Mouse (Mus musculus) MEL (cell line): ENCODE results near the gene Tifab. TPM values are rescaled to one million over a fixed set of nuclear protein-coding genes. Genes with fewer than 3 reads are reported as not detected.

Experiments
- DNase-seq: peaks from one replicate; pipeline ENCODE4 v3.0.0; 2011; ENCODE audit warnings: low read depth, low spot score
- H3K27ac ChIP-seq: 2 replicates; pipeline ENCODE4 v1.5.1; 2012; ENCODE audit warnings: low read depth, mild to moderate bottlenecking, control low read depth, low read length, moderate library complexity; ENCODE audit not compliant: control insufficient read depth
- H3K27me3 ChIP-seq, 2 experiments: fragments of 150-350 bp in 1 of 2; sonication (generic) in 1 of 2; 2 replicates each; pipeline ENCODE4 v1.6.1; 2012; ENCODE audit warnings: low read length in 2 of 2, mild to moderate bottlenecking in 2 of 2, improper control_type of control experiment in 1 of 2, moderate library complexity in 1 of 2; ENCODE audit not compliant: insufficient read depth in 2 of 2, control insufficient read depth in 1 of 2
- H3K36me3 ChIP-seq, 2 experiments: 2 replicates each; pipeline ENCODE4 v1.6.1; 2012 to 2014; ENCODE audit warnings: low read length in 2 of 2, improper control_type of control experiment in 1 of 2, inconsistent platforms in 1 of 2, mild to moderate bottlenecking in 1 of 2; ENCODE audit not compliant: insufficient read depth in 2 of 2, control insufficient read depth in 1 of 2
- H3K4me1 ChIP-seq, 2 experiments: fragments of 150-350 bp in 1 of 2; sonication (generic) in 1 of 2; 2 replicates each; pipeline ENCODE4 v1.6.1; 2012; ENCODE audit warnings: low read length in 2 of 2, improper control_type of control experiment in 1 of 2, mild to moderate bottlenecking in 1 of 2; ENCODE audit not compliant: insufficient read depth in 2 of 2, control insufficient read depth in 1 of 2
- H3K4me3 ChIP-seq, 2 experiments: fragments of 150-350 bp in 1 of 2; sonication (generic) in 1 of 2; 2 replicates each; pipeline ENCODE4 v1.5.1; 2012; ENCODE audit warnings: low read depth in 2 of 2, low read length in 2 of 2, mild to moderate bottlenecking in 2 of 2, moderate library complexity in 2 of 2, control low read depth in 1 of 2, improper control_type of control experiment in 1 of 2; ENCODE audit not compliant: control insufficient read depth in 1 of 2, insufficient read depth in 1 of 2
- H3K79me2 ChIP-seq: 2 replicates; pipeline ENCODE4 v1.6.1; 2012; ENCODE audit warnings: mild to moderate bottlenecking, low read length, moderate library complexity; ENCODE audit not compliant: control insufficient read depth, poor library complexity, insufficient read depth
- H3K9ac ChIP-seq: 2 replicates; pipeline ENCODE4 v1.6.1; 2012; ENCODE audit warnings: low read depth, mild to moderate bottlenecking, control low read depth, low read length, moderate library complexity; ENCODE audit not compliant: control insufficient read depth, poor library complexity, severe bottlenecking
- H3K9me3 ChIP-seq: fragments of 150-350 bp; sonication (generic); replicated peaks from 2 replicates; pipeline ENCODE4 v1.6.1; 2012; ENCODE audit warnings: mild to moderate bottlenecking, low read length, improper control_type of control experiment, moderate library complexity; ENCODE audit not compliant: insufficient read depth
- BHLHE40 ChIP-seq: IDR thresholded peaks from 2 replicates; pipeline ENCODE4 v1.6.1; 2012; ENCODE audit warnings: low read depth, mild to moderate bottlenecking, inconsistent platforms, low read length, improper control_type of control experiment, borderline replicate concordance
- CHD1 ChIP-seq: IDR thresholded peaks from 2 replicates; pipeline ENCODE4 v1.6.1; 2012; ENCODE audit warnings: low read depth, mild to moderate bottlenecking, inconsistent platforms, low read length, improper control_type of control experiment
- CHD2 ChIP-seq: IDR thresholded peaks from 2 replicates; pipeline ENCODE4 v1.6.1; 2011; ENCODE audit warnings: low read length, improper control_type of control experiment
- CTCF ChIP-seq, 3 experiments: IDR thresholded peaks in 2 of 3; conservative IDR thresholded peaks in 1 of 3; 2 replicates each; pipeline ENCODE4 v1.5.1; 2011 to 2012; ENCODE audit warnings: low read length in 3 of 3, low read depth in 2 of 3, mild to moderate bottlenecking in 2 of 3, improper control_type of control experiment in 1 of 3, inconsistent platforms in 1 of 3, mixed read lengths in 1 of 3, moderate library complexity in 1 of 3; ENCODE audit not compliant: control insufficient read depth in 1 of 3, insufficient read depth in 1 of 3, poor library complexity in 1 of 3, severe bottlenecking in 1 of 3
- E2F4 ChIP-seq: IDR thresholded peaks from 2 replicates; pipeline ENCODE4 v1.6.1; 2011; ENCODE audit warnings: low read depth, low read length, improper control_type of control experiment, borderline replicate concordance
- ELF1 ChIP-seq: IDR thresholded peaks from 2 replicates; pipeline ENCODE4 v1.6.1; 2014; ENCODE audit warnings: low read depth, mild to moderate bottlenecking, inconsistent platforms, low read length, improper control_type of control experiment, moderate library complexity
- EP300 ChIP-seq, 2 experiments: IDR thresholded peaks; 2 replicates each; pipeline ENCODE4 v1.6.1; 2011; ENCODE audit warnings: improper control_type of control experiment in 2 of 2, low read length in 2 of 2, low read depth in 1 of 2, mild to moderate bottlenecking in 1 of 2
- GABPA ChIP-seq: IDR thresholded peaks from 2 replicates; pipeline ENCODE4 v1.6.1; 2012; ENCODE audit warnings: low read depth, mild to moderate bottlenecking, inconsistent platforms, low read length, improper control_type of control experiment, moderate library complexity
- GATA1 ChIP-seq: IDR thresholded peaks from 2 replicates; pipeline ENCODE4 v1.6.1; 2011; ENCODE audit warnings: low read depth, low read length, improper control_type of control experiment
- HCFC1 ChIP-seq: IDR thresholded peaks from 2 replicates; pipeline ENCODE4 v1.6.1; 2012; ENCODE audit warnings: low read depth, mild to moderate bottlenecking, inconsistent platforms, low read length, improper control_type of control experiment, moderate library complexity
- MAX ChIP-seq: IDR thresholded peaks from 2 replicates; pipeline ENCODE4 v1.6.1; 2011; ENCODE audit warnings: low read length, improper control_type of control experiment
- MAZ ChIP-seq: IDR thresholded peaks from 2 replicates; pipeline ENCODE4 v1.6.1; 2012; ENCODE audit warnings: low read depth, mild to moderate bottlenecking, inconsistent platforms, low read length, improper control_type of control experiment
- MEF2A ChIP-seq: IDR thresholded peaks from 2 replicates; pipeline ENCODE4 v1.6.1; 2014; ENCODE audit warnings: low read depth, mild to moderate bottlenecking, inconsistent platforms, low read length, improper control_type of control experiment; ENCODE audit not compliant: poor library complexity, insufficient replicate concordance, severe bottlenecking; ENCODE audit errors: extremely low read depth
- MXI1 ChIP-seq: IDR thresholded peaks from 2 replicates; pipeline ENCODE4 v1.6.1; 2011; ENCODE audit warnings: mild to moderate bottlenecking, low read depth, low read length, improper control_type of control experiment
- MYB ChIP-seq: IDR thresholded peaks from 2 replicates; pipeline ENCODE4 v1.6.1; 2011; ENCODE audit warnings: mild to moderate bottlenecking, low read depth, low read length, improper control_type of control experiment
- MYC ChIP-seq: IDR thresholded peaks from 2 replicates; pipeline ENCODE4 v1.6.1; 2011; ENCODE audit warnings: low read depth, mild to moderate bottlenecking, low read length, improper control_type of control experiment, moderate library complexity
- POLR2A ChIP-seq, 2 experiments: IDR thresholded peaks; 2 replicates each; pipeline ENCODE4 v1.6.1; 2011 to 2012; ENCODE audit warnings: low read length in 2 of 2, mild to moderate bottlenecking in 2 of 2, control low read depth in 1 of 2, improper control_type of control experiment in 1 of 2, low read depth in 1 of 2, moderate library complexity in 1 of 2; ENCODE audit not compliant: control insufficient read depth in 1 of 2, insufficient read depth in 1 of 2, poor library complexity in 1 of 2
- RAD21 ChIP-seq: IDR thresholded peaks from 2 replicates; pipeline ENCODE4 v1.6.1; 2011; ENCODE audit warnings: mild to moderate bottlenecking, low read depth, low read length, improper control_type of control experiment
- RCOR1 ChIP-seq: IDR thresholded peaks from 2 replicates; pipeline ENCODE4 v1.6.1; 2012; ENCODE audit warnings: low read depth, mild to moderate bottlenecking, inconsistent platforms, low read length, improper control_type of control experiment
- SIN3A ChIP-seq: IDR thresholded peaks from 2 replicates; pipeline ENCODE4 v1.6.1; 2012; ENCODE audit warnings: low read length, improper control_type of control experiment, inconsistent platforms
- SMC3 ChIP-seq: IDR thresholded peaks from 2 replicates; pipeline ENCODE4 v1.6.1; 2011; ENCODE audit warnings: low read depth, low read length, improper control_type of control experiment
- TBP ChIP-seq: IDR thresholded peaks from 2 replicates; pipeline ENCODE4 v1.8.0; 2011; ENCODE audit warnings: low read depth, low read length, improper control_type of control experiment
- TCF12 ChIP-seq: IDR thresholded peaks from 2 replicates; pipeline ENCODE4 v1.6.1; 2014; ENCODE audit warnings: low read depth, mild to moderate bottlenecking, inconsistent platforms, low read length, improper control_type of control experiment, moderate library complexity
- UBTF ChIP-seq: IDR thresholded peaks from 2 replicates; pipeline ENCODE4 v1.6.1; 2012; ENCODE audit warnings: low read depth, mild to moderate bottlenecking, inconsistent platforms, low read length, improper control_type of control experiment, moderate library complexity, borderline replicate concordance; ENCODE audit not compliant: insufficient read depth
- USF2 ChIP-seq, 2 experiments: IDR thresholded peaks; 2 replicates each; pipeline ENCODE4 v1.6.1; 2011 to 2012; ENCODE audit warnings: improper control_type of control experiment in 2 of 2, low read length in 2 of 2, borderline replicate concordance in 1 of 2, inconsistent platforms in 1 of 2, low read depth in 1 of 2, mild to moderate bottlenecking in 1 of 2; ENCODE audit not compliant: insufficient read depth in 1 of 2
- ZKSCAN1 ChIP-seq: IDR thresholded peaks from 2 replicates; pipeline ENCODE4 v1.6.1; 2012; ENCODE audit warnings: low read depth, mild to moderate bottlenecking, inconsistent platforms, low read length, improper control_type of control experiment, moderate library complexity
- ZMIZ1 ChIP-seq: IDR thresholded peaks from 2 replicates; pipeline ENCODE4 v1.6.1; 2012; ENCODE audit warnings: low read depth, mild to moderate bottlenecking, inconsistent platforms, low read length, improper control_type of control experiment, moderate library complexity
- polyA plus RNA-seq, 2 experiments: library from polyadenylated mRNA; stranded (reverse) in 1 of 2; unstranded in 1 of 2; fragments of >175 nt in 1 of 2; fragments of >200 nt in 1 of 2; gene quantifications; 2 replicates each; pipeline versions ENCODE4 v1.2.1 to v1.2.4; 2012; ENCODE audit warnings: low replicate concordance in 2 of 2, low read depth in 1 of 2; ENCODE audit not compliant: insufficient read length in 2 of 2, insufficient read depth in 1 of 2, missing spikeins in 1 of 2
- total RNA-seq: library from RNA; depleted of rRNA; stranded (reverse); fragments of 300-350 nt; gene quantifications from 2 replicates; pipeline ENCODE4 v1.2.3, GENCODE M21; 2012

Gene Tifab
- total and polyA plus RNA-seq, 3 experiments = not detected

- H3K4me1 ChIP-seq = no peaks in the 10 kb centered on the region
Observed at GRCm38 (mm10) chr13:56145523-56145922, 33.2 kb downstream of the Tifab start.

GRCm38 (mm10) chr13:56144021-56144420 lies 34.7 kb downstream of the Tifab start:
- Histone ChIP-seq H3K4me1 (no peaks in the 10 kb centered on the region), H3K9ac (no peak overlapping the region), H3K27me3 (peaks cover 1 to 5% of the 10 kb centered on the region in 2 experiments; a peak in 2 of 4 replicates), H3K9me3 (no peaks in the 10 kb centered on the region), H3K79me2 (no peaks in the 10 kb centered on the region), H3K4me3 (no peak overlapping the region), H3K36me3 (no peaks in the 10 kb centered on the region), H3K27ac (no peak overlapping the region)
- TF ChIP-seq CHD2 = no peak
- TF ChIP-seq TCF12 = no peak
- no peak for TF ChIP-seq MYB
- no peak for TF ChIP-seq TBP
- TF ChIP-seq RCOR1 = no peak
- no peak for TF ChIP-seq MEF2A
- no peak for TF ChIP-seq MYC
- no peak for TF ChIP-seq USF2 (IDR thresholded peaks at IDR 0.05; ENCODE audit: borderline replicate concordance in 1 of 2, insufficient read depth in 1 of 2, low read depth in 1 of 2, low read length in 2 of 2)
- no peak for TF ChIP-seq HCFC1
- no peak for TF ChIP-seq MAX
- TF ChIP-seq MXI1 = no peak
- TF ChIP-seq ZMIZ1 = no peak
- TF ChIP-seq GATA1 = no peak
- TF ChIP-seq ELF1 = no peak
- TF ChIP-seq SIN3A = no peak
- TF ChIP-seq EP300 (IDR thresholded peaks at IDR 0.05; ENCODE audit: low read depth in 1 of 2, low read length in 2 of 2) = no peak
- TF ChIP-seq E2F4 = no peak
- no peak for TF ChIP-seq ZKSCAN1
- no peak for TF ChIP-seq MAZ
- TF ChIP-seq BHLHE40 = no peak
- no peak for DNase-seq

More at GRCm38 (mm10) chr13:56145523-56145922, 33.2 kb downstream of the Tifab start:
- TF ChIP-seq E2F4 = no peak
- TF ChIP-seq SMC3 = peak; percentile 31; the same call in 1 of the 2 replicates
- peak; percentile 28 for TF ChIP-seq RAD21
- peak; percentile 39 to 46 (median 39) for TF ChIP-seq CTCF (IDR thresholded peaks at IDR 0.05 in 2 of 3, conservative IDR thresholded peaks at IDR 0.05 in 1 of 3; ENCODE audit: control insufficient read depth in 1 of 3, insufficient read depth in 1 of 3, low read depth in 2 of 3, low read length in 3 of 3, poor library complexity in 1 of 3, severe bottlenecking in 1 of 3)
- no peak for TF ChIP-seq GABPA
- no peak for TF ChIP-seq POLR2A (IDR thresholded peaks at IDR 0.05; ENCODE audit: control insufficient read depth in 1 of 2, insufficient read depth in 1 of 2, low read depth in 1 of 2, low read length in 2 of 2, poor library complexity in 1 of 2)
- TF ChIP-seq CHD1 = no peak
- no peak for TF ChIP-seq UBTF
- no peak for TF ChIP-seq TBP
- no peak for TF ChIP-seq MEF2A
- TF ChIP-seq, all 39 proteins: peak for 3
- Histone ChIP-seq H3K79me2 (no peaks in the 10 kb centered on the region), H3K9me3 (no peaks in the 10 kb centered on the region), H3K36me3 (no peaks in the 10 kb centered on the region), H3K27ac (no peak overlapping the region), H3K9ac (no peak overlapping the region), H3K27me3 (peaks cover 0 to 5% of the 10 kb centered on the region in 2 experiments; a peak in 3 of 4 replicates), H3K4me3 (no peak overlapping the region)
- peak; percentile 32 for DNase-seq
